Mouse (Mus musculus): Measurements from ENCODE around the gene Gm20683. TPM values are rescaled to one million over a fixed set of nuclear protein-coding genes. Genes with fewer than 3 reads are reported as not detected.

The Gm20683 gene
- polyA plus RNA-seq, 1 experiment, result 0.67 TPM

DNA sequence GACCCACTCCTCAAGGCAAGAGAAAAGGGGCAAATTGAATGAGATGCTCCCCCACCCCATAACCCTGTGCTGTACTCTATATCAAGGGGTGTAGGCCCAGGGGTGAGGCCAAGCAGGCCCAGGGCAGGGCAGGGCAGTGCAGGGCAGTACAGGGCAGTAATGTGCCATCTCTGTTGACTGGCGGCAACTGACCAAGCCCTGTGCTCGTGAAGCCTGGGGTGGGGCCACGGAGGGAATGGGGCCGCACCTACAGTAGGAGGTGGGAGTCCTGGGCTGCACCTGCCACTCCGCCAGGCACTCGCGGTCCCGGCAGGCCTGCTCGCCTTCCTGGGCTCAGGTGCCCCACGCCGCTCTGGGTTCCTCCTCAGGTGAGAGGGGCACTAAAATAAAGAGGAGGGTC, 23.7 kb upstream of the Gm20683 start:
- TF ChIP-seq MYOG (IDR thresholded peaks at IDR 0.05; ENCODE audit: control insufficient read depth in 1 of 3, insufficient read depth in 1 of 3, insufficient read length in 2 of 3, low read depth in 2 of 3) (no peak), TCF12 (IDR thresholded peaks at IDR 0.05; ENCODE audit: insufficient read depth, poor library complexity, severe bottlenecking) (no peak), SRF (IDR thresholded peaks at IDR 0.05; ENCODE audit: control insufficient read depth, insufficient read length, low read depth) (no peak), POLR2A (IDR thresholded peaks at IDR 0.05; ENCODE audit: insufficient read length, low read depth) (no peak), MAX (IDR thresholded peaks at IDR 0.05; ENCODE audit: low read depth) (no peak), REST (IDR thresholded peaks at IDR 0.05; ENCODE audit: insufficient read depth, insufficient read length) (no peak), POLR2AphosphoS2 (IDR thresholded peaks at IDR 0.05; ENCODE audit: insufficient read length, low read depth) (no peak), TCF3 (IDR thresholded peaks at IDR 0.05; ENCODE audit: insufficient read length, low read depth) (no peak), USF1 (IDR thresholded peaks at IDR 0.05; ENCODE audit: low read depth) (no peak), E2F4 (IDR thresholded peaks at IDR 0.05; ENCODE audit: insufficient read depth) (no peak), CEBPB (IDR thresholded peaks at IDR 0.05; ENCODE audit: insufficient read depth, poor library complexity, severe bottlenecking) (no peak), MYOD1 (IDR thresholded peaks at IDR 0.05; ENCODE audit: control insufficient read depth in 1 of 3, insufficient read length in 2 of 3, low read depth in 2 of 3) (no peak)
- Histone ChIP-seq H3K4me2 (ENCODE audit: low read depth) (no peak overlapping the region), H3K27me3 (ENCODE audit: control insufficient read depth, insufficient read depth, insufficient read length) (no peaks in the 10 kb centered on the region), H3ac (ENCODE audit: control insufficient read depth, insufficient read length) (no peak overlapping the region), H3K36me3 (ENCODE audit: control insufficient read depth, insufficient read depth) (no peaks in the 10 kb centered on the region), H3K4me3 (no peak overlapping the region), H3K79me2 (ENCODE audit: control insufficient read depth, insufficient read depth) (no peaks in the 10 kb centered on the region)

DNA sequence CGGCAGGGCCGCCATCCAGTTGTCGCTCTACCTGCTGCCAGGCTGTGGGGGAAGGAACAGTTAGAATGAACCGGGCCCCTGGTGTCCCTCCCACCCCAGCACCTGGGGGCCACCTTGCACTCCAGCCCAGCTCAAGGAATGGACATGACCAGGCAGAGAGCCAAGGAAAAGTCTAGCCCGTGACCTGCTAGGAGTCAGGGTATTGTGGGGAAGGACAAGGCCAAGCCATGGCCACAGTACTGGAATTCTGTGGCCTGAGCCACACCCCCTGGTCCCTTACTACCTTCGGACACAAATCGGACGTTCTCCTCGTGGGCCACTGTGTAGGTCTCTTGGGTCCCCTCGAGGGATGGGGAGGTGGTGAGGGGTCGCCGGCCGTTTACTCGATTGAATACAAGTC, 22.7 kb upstream of the Gm20683 start:
- no peaks in the 10 kb centered on the region for H3K27me3 ChIP-seq (ENCODE audit: control insufficient read depth, insufficient read depth, insufficient read length)
- no peak overlapping the region for H3ac ChIP-seq (ENCODE audit: control insufficient read depth, insufficient read length)
- H3K79me2 ChIP-seq (ENCODE audit: control insufficient read depth, insufficient read depth), result no peaks in the 10 kb centered on the region
- no peak overlapping the region for H3K4me2 ChIP-seq (ENCODE audit: low read depth)
- H3K36me3 ChIP-seq (ENCODE audit: control insufficient read depth, insufficient read depth), result no peaks in the 10 kb centered on the region
- H3K4me3 ChIP-seq, result no peak overlapping the region
- TF ChIP-seq REST (IDR thresholded peaks at IDR 0.05; ENCODE audit: insufficient read depth, insufficient read length) (no peak), CEBPB (IDR thresholded peaks at IDR 0.05; ENCODE audit: insufficient read depth, poor library complexity, severe bottlenecking) (no peak), MYOG (IDR thresholded peaks at IDR 0.05; ENCODE audit: control insufficient read depth in 1 of 3, insufficient read depth in 1 of 3, insufficient read length in 2 of 3, low read depth in 2 of 3) (no peak), USF1 (IDR thresholded peaks at IDR 0.05; ENCODE audit: low read depth) (no peak), SRF (IDR thresholded peaks at IDR 0.05; ENCODE audit: control insufficient read depth, insufficient read length, low read depth) (no peak), MYOD1 (IDR thresholded peaks at IDR 0.05; ENCODE audit: control insufficient read depth in 1 of 3, insufficient read length in 2 of 3, low read depth in 2 of 3) (no peak), POLR2A (IDR thresholded peaks at IDR 0.05; ENCODE audit: insufficient read length, low read depth) (no peak), MAX (IDR thresholded peaks at IDR 0.05; ENCODE audit: low read depth) (no peak), POLR2AphosphoS2 (IDR thresholded peaks at IDR 0.05; ENCODE audit: insufficient read length, low read depth) (no peak), TCF3 (IDR thresholded peaks at IDR 0.05; ENCODE audit: insufficient read length, low read depth) (no peak), TCF12 (IDR thresholded peaks at IDR 0.05; ENCODE audit: insufficient read depth, poor library complexity, severe bottlenecking) (no peak), E2F4 (IDR thresholded peaks at IDR 0.05; ENCODE audit: insufficient read depth) (no peak)

DNA sequence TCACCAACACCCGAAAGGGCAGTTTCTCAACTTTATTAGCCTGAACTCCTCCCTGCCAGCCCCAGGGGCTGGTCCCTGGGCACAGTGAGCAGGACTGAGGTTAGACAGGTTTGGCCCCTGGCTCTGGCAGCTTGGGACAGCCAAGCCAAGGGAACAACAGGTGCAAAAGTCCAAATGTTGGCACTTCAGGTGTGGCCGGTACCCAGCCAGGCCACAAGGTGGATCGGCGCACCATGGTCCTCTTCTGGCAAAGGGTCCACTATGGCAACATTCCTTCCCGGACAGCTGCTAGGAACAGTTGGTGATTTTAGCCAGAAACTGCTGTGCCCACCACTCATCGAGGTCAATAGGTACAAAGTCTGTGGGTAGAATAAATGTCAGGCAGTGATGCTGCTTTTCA, 22.1 kb upstream of the Gm20683 start:
- Histone ChIP-seq H3ac (ENCODE audit: control insufficient read depth, insufficient read length) (no peak overlapping the region), H3K4me2 (ENCODE audit: low read depth) (no peak overlapping the region), H3K4me3 (no peak overlapping the region), H3K79me2 (ENCODE audit: control insufficient read depth, insufficient read depth) (no peaks in the 10 kb centered on the region), H3K36me3 (ENCODE audit: control insufficient read depth, insufficient read depth) (no peaks in the 10 kb centered on the region), H3K27me3 (ENCODE audit: control insufficient read depth, insufficient read depth, insufficient read length) (no peaks in the 10 kb centered on the region)
- TF ChIP-seq REST (IDR thresholded peaks at IDR 0.05; ENCODE audit: insufficient read depth, insufficient read length) (no peak), POLR2A (IDR thresholded peaks at IDR 0.05; ENCODE audit: insufficient read length, low read depth) (no peak), MYOG (IDR thresholded peaks at IDR 0.05; ENCODE audit: control insufficient read depth in 1 of 3, insufficient read depth in 1 of 3, insufficient read length in 2 of 3, low read depth in 2 of 3) (peak in 1 of 3 experiments; percentile 9), TCF3 (IDR thresholded peaks at IDR 0.05; ENCODE audit: insufficient read length, low read depth) (no peak), MYOD1 (IDR thresholded peaks at IDR 0.05; ENCODE audit: control insufficient read depth in 1 of 3, insufficient read length in 2 of 3, low read depth in 2 of 3) (no peak), E2F4 (IDR thresholded peaks at IDR 0.05; ENCODE audit: insufficient read depth) (no peak), MAX (IDR thresholded peaks at IDR 0.05; ENCODE audit: low read depth) (no peak), TCF12 (IDR thresholded peaks at IDR 0.05; ENCODE audit: insufficient read depth, poor library complexity, severe bottlenecking) (no peak)

DNA sequence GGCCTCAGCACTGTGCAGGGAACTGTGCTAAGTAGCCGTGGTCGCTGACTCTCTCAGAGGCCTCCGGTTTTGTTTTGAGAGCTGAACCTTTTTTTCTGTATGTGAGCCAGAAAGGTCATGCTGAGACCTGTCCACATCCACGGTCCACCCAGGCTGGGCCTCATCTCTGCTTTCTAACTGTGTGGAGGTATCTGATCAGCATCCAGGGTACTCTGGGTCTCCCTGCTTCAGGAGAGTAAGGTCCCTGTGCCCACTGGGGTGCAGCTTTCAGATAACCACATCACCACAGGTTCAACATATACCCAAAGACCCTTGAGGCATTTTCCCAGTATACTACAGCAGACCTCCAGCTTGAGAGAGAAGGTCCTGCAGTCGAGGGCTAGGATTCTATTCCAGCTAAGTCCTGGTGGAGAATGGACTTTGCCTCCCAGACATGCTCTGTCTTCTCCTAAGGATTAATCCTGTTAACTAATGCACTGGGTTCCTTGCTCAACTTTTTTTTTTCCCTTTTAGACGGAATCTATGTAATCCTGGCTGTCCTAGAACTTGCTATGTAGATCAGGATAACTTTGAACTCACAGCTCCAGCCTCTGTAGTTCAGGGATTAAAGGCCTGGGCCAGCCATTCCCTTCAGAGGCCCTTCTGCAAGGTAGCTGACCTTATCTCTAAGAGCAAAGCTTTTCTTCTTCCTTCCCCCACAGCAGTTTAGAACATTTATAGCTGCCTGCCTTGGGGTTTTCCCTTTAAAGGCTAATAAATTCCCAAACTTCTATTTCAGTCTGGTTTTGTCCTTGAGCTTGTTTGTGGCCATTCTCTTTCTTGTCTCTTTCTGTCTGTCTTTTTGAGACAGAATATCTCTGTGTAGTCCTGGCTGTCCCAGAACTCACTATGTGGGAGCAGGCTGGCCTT, 20.4 kb upstream of the Gm20683 start:
- H3K79me2 ChIP-seq (ENCODE audit: control insufficient read depth, insufficient read depth), result no peaks in the 10 kb centered on the region
- peak overlapping the region; percentile 11 for H3ac ChIP-seq (ENCODE audit: control insufficient read depth, insufficient read length)
- H3K36me3 ChIP-seq (ENCODE audit: control insufficient read depth, insufficient read depth), result no peaks in the 10 kb centered on the region
- H3K27me3 ChIP-seq (ENCODE audit: control insufficient read depth, insufficient read depth, insufficient read length), result no peaks in the 10 kb centered on the region
- H3K4me3 ChIP-seq, result peak overlapping the region; percentile 32
- TF ChIP-seq REST (IDR thresholded peaks at IDR 0.05; ENCODE audit: insufficient read depth, insufficient read length) (no peak), CEBPB (IDR thresholded peaks at IDR 0.05; ENCODE audit: insufficient read depth, poor library complexity, severe bottlenecking) (no peak), USF1 (IDR thresholded peaks at IDR 0.05; ENCODE audit: low read depth) (no peak), TCF12 (IDR thresholded peaks at IDR 0.05; ENCODE audit: insufficient read depth, poor library complexity, severe bottlenecking) (no peak), POLR2A (IDR thresholded peaks at IDR 0.05; ENCODE audit: insufficient read length, low read depth) (no peak), E2F4 (IDR thresholded peaks at IDR 0.05; ENCODE audit: insufficient read depth) (no peak), MYOD1 (IDR thresholded peaks at IDR 0.05; ENCODE audit: control insufficient read depth in 1 of 3, insufficient read length in 2 of 3, low read depth in 2 of 3) (no peak), TCF3 (IDR thresholded peaks at IDR 0.05; ENCODE audit: insufficient read length, low read depth) (no peak), SRF (IDR thresholded peaks at IDR 0.05; ENCODE audit: control insufficient read depth, insufficient read length, low read depth) (no peak), POLR2AphosphoS2 (IDR thresholded peaks at IDR 0.05; ENCODE audit: insufficient read length, low read depth) (no peak), MAX (IDR thresholded peaks at IDR 0.05; ENCODE audit: low read depth) (no peak), MYOG (IDR thresholded peaks at IDR 0.05; ENCODE audit: control insufficient read depth in 1 of 3, insufficient read depth in 1 of 3, insufficient read length in 2 of 3, low read depth in 2 of 3) (no peak)
- H3K4me2 ChIP-seq (ENCODE audit: low read depth), result peak overlapping the region; percentile 86
